Mouse (Mus musculus): Measurements from ENCODE around the gene Ppp1r12b.

- TF ChIP-seq MAX (IDR thresholded peaks at IDR 0.05; ENCODE audit: low read depth) (no peak), USF1 (IDR thresholded peaks at IDR 0.05; ENCODE audit: low read depth) (no peak), MYOD1 (IDR thresholded peaks at IDR 0.05; ENCODE audit: control insufficient read depth in 1 of 3, insufficient read length in 2 of 3, low read depth in 2 of 3) (no peak), POLR2AphosphoS2 (IDR thresholded peaks at IDR 0.05; ENCODE audit: insufficient read length, low read depth) (no peak), SRF (IDR thresholded peaks at IDR 0.05; ENCODE audit: control insufficient read depth, insufficient read length, low read depth) (no peak), MYOG (IDR thresholded peaks at IDR 0.05; ENCODE audit: control insufficient read depth in 1 of 3, insufficient read depth in 1 of 3, insufficient read length in 2 of 3, low read depth in 2 of 3) (no peak), POLR2A (IDR thresholded peaks at IDR 0.05; ENCODE audit: insufficient read length, low read depth) (no peak), REST (IDR thresholded peaks at IDR 0.05; ENCODE audit: insufficient read depth, insufficient read length) (no peak), E2F4 (IDR thresholded peaks at IDR 0.05; ENCODE audit: insufficient read depth) (no peak)
Measured at GRCm38 (mm10) chr1:134846295-134846988, 109.3 kb downstream of the Ppp1r12b start.
